Mouse (Mus musculus): Measurements from ENCODE around the gene Mpp2. TPM values are rescaled to one million over a fixed set of nuclear protein-coding genes. Genes with fewer than 3 reads are reported as not detected.
A peak's percentile ranks its signal among the peaks of the same experiment; 100 is the strongest.

Mpp2 gene
- polyA plus RNA-seq, 1 experiment: 147 TPM

DNA sequence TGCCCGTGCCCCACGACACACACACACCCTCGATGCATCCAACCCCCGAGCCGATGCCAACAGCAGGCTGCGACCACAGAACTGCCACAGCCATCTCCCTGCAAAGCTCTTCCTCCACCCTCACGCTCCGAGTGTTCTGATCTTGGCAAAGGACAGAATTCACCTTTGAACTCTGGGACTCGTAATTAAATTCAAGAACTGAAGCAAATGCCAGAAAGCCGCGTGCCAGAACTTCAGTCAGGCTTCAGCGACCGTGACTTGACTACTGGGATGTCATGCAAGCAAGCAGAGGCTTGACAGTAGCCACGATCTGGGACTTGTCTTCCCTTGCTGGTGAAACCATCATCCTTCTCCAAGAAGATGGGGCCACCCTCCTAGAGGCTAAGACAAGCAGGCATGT, 14.6 kb downstream of the Mpp2 start:
- DNase-seq (ENCODE audit: extremely low spot score in 1 of 2, low spot score in 1 of 2): no peak

DNA sequence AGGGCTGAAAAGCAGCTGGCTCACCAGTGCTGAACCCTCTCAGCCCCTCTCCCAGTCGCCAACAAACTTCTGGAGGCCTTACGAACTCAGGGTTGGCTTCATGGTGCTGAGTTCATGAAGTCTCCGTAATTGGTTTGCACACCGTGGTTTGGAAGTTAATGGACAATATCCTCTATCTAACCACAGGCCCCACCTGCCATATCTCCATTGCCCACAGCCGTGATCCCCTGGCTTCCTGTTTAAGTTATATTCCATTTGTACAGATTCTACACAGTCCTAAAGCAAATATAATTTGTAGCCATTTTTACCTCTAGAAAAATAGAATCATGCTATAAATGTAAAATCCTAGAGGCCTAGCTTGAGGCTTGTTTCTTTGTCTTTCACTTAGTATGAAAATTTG, 15.6 kb downstream of the Mpp2 start:
- no peak for DNase-seq (ENCODE audit: extremely low spot score in 1 of 2, low spot score in 1 of 2)

- no peak for DNase-seq (ENCODE audit: extremely low spot score in 1 of 2, low spot score in 1 of 2)
Measured at GRCm38 (mm10) chr11:102070426-102070825, 17.9 kb downstream of the Mpp2 start.

DNA sequence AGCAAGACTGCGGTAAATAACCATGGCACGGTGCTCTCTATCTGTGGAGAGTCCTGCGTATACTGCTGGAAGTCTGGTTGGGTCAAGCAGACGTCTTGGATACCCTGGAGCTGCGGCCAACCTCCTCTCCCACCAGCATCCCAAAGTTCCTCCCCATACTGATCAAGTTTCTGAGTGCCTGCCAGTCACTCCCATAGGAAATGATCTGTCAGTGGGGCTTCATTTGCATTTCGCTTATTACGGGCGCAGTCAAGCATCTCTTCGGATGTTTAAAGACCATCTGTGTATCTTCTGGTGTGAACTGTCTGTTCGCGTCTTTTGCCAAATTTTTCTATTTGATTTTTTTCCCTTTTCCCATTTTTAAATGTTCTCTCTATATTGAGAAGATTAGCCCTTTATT, 18.7 kb downstream of the Mpp2 start:
- DNase-seq (ENCODE audit: extremely low spot score in 1 of 2, low spot score in 1 of 2): peak in 1 of 2 experiments; percentile 34

DNA sequence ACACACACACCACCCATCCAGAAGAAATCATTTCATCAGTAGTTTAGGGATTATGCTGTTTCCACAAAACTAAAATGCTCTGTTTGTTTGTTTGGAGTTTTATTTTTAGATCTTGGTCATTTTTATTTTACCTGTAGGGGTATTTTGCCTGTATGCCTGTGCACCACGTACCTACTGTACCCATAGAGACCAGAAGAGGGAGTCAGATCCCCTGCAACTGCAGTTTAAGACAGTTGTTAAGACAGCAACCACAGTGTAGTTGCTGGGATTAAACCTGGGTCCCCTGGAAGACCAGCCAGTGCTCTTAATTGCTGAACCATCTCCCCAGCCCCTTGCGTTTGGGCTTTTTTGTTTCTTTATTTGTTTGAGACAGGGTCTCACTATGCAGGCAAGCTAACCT, 19.3 kb downstream of the Mpp2 start:
- peak in 1 of 2 experiments; percentile 33 for DNase-seq (ENCODE audit: extremely low spot score in 1 of 2, low spot score in 1 of 2)

- DNase-seq (ENCODE audit: extremely low spot score in 1 of 2, low spot score in 1 of 2): no peak
Measured at GRCm38 (mm10) chr11:102063076-102063475, 25.2 kb downstream of the Mpp2 start.

- no peak for DNase-seq (ENCODE audit: extremely low spot score in 1 of 2, low spot score in 1 of 2)
Measured at GRCm38 (mm10) chr11:102061941-102062473, 26.3 kb downstream of the Mpp2 start.

DNA sequence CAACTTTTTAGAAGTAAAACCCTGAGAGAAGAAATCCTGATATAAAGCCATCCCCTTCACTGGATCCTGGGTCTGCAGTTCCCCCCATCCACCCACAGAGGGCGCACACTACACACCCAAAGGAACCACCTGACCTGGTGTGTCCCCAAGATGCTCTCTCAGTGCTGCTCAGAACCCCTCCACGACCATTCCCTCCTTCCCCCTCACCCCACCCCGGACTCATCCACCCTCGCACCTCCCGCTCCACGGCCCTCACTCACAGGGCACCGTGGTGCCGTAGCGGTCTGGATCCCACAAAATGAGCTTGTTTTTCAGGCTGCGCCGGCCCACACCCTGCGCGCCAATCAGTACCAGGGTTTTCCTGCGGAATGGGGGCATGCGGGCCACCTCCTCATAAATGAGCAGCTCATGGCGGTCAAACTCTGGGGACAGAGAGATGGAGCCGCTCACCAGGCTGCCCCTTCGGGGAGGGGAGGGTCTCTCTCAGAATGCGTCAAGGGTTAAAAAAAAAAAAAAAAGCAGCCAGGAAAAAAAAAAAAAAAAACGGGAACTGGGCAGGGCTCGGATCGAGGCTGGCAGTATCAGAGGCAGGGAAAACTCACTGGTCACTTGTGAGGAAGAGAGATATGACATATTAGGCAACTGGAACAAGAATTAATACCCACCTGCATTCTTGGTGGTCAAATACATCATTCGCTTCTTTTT, 26.9 kb downstream of the Mpp2 start:
- DNase-seq (ENCODE audit: extremely low spot score in 1 of 2, low spot score in 1 of 2): peak; percentile 70 to 91

DNA sequence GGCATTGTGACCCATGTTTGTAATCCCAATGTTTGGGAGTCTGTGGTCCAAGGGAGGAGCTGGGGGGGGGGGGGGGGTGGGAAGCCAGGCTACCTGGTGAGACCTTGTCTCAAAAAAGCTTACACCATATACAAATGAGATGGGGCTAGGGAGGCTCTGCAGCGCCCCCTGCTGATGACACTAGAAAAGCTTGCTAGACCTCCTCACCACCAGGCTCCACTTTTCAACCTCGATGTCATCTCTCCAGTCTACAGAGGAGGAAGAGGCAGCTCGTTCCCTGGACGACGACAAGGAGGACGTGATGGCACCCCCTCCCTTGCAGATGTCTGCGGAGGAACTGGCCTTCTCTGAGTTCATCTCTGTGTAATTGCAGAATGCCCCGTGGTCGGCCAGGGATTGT, 34.5 kb downstream of the Mpp2 start:
- DNase-seq (ENCODE audit: extremely low spot score in 1 of 2, low spot score in 1 of 2): peak in 1 of 2 experiments; percentile 72

DNA sequence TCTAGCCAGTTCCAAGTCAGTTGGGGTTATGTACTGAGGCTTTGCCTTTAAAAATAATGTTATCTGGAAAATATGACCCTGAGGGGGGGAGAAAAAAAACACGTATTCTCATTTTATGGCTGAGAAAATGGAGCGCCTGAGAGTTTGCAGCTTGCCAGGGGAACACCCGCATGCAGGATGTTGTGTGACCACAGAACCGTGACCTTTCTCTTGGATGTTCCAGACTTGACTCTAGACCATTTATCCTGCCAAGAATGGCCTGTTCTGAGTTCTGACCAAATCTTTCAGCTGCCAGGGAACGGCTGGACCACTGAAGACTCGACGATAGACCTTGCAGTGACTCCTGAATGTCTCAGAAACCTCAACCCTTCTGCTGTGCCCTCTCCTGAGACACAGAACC, 35.1 kb downstream of the Mpp2 start:
- no peak for DNase-seq (ENCODE audit: extremely low spot score in 1 of 2, low spot score in 1 of 2)

- DNase-seq (ENCODE audit: extremely low spot score in 1 of 2, low spot score in 1 of 2): no peak
Measured at GRCm38 (mm10) chr11:102052697-102053096, 35.6 kb downstream of the Mpp2 start.

DNA sequence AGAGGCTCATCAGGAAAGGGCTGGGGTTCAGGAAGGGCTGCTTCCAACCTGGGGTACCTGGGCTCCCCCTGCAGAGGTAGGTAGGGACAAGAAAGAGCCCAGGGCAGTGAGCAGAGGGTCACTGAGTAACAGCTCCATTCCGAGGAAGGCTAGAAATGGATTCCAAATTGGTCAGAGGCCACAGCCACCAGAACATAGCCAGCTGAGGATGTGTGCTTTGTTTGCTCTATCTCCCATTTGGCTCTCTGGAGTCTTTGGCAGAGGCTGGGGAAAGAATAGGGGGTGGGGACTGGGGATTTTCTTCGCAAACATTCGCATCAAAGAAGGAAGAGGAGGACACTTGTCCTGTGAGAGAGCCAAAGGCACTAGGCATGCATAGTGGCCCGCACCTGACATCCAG, 36.4 kb downstream of the Mpp2 start:
- DNase-seq (ENCODE audit: extremely low spot score in 1 of 2, low spot score in 1 of 2): no peak

DNA sequence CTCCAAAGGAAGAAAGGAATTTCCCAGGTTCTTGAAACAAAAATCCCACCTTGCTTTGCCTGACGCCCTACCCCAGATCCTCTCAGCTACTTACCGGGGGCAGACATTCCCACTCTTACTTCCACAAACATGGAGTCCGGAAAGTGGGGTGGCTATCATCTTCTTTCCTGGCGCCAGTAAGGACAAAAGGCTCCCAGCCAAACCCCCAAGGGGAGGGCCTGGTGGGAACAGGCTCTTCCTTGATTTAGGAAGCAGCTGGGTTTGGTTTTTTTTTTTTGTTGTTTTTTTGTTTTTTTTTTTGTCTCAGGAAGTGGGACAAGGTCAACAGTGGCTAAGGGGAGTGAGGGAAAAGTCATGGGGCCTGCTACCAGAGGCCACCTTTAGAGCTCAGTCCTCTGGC, 36.8 kb downstream of the Mpp2 start:
- DNase-seq (ENCODE audit: extremely low spot score in 1 of 2, low spot score in 1 of 2): no peak

GRCm38 (mm10) chr11:102049875-102050482, 38.3 kb downstream of the Mpp2 start:
- no peak for DNase-seq (ENCODE audit: extremely low spot score in 1 of 2, low spot score in 1 of 2)

DNA sequence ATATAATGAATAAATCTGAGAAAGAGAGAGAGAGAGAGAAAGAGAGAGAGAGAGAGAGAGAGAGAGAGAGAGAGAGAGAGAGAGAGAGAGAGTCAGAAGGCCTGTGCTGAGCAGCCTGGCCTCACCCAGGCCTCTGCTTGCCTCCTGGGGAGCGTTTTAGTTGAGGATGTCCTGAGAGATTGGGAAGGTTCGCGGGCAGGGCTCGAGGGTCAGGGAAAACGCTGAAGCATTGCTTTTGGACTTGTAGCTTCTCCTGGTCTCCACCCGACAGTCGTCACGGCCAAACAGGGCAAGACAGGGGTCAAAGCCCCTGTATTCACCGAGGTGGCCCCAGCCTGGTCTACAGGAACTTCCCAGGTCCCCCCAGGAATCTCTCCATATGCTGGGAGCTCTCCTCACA, 41.7 kb downstream of the Mpp2 start:
- no peak for DNase-seq (ENCODE audit: extremely low spot score in 1 of 2, low spot score in 1 of 2)

DNA sequence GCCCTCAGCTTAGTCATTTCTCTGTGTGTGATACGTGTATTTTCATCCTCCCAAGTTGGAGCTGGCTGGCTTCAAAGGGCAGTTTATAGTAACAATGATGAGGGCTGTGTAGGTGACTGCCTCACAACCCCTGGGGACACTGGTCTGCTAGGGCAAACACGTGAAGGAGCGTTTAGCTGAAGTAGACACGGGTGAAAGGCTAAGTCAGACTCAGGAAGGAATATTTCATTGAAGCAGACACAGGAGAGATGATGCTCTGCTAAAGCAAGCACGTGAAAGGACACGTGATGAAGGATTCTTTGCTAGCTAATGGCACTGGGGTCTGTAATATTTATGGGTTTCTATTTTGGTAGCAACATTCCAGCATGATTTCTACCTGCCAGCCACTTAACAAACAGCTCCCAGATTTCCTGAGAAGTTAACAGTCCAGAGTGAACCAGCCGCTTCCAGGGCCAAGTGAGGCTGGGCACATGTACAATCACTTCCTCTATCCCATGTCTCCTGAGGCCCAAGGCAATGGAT, 43.6 kb downstream of the Mpp2 start:
- DNase-seq (ENCODE audit: extremely low spot score in 1 of 2, low spot score in 1 of 2): no peak

DNA sequence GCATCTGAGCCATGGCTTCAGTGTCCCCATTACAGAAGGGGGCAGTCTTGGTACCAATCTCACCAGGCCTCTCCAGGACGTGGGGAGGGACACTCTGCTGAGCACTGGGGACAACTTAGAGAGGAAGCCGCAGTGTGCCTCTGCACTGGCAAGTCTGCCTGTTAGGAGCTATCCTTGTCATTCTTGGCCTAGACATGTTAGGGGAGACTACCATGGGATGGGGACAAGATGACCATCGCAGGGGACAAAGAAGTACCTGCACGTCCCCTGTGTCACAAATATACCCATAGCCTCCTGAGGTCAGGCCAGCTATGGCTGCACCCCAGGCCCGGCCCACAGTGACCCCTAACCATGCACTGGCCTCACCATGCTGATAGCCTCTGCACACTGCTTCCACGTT, 44.9 kb downstream of the Mpp2 start:
- DNase-seq (ENCODE audit: extremely low spot score in 1 of 2, low spot score in 1 of 2): no peak

- no peak for DNase-seq (ENCODE audit: extremely low spot score in 1 of 2, low spot score in 1 of 2)
Measured at GRCm38 (mm10) chr11:102042971-102043370, 45.3 kb downstream of the Mpp2 start.

GRCm38 (mm10) chr11:102041350-102041949, 46.9 kb downstream of the Mpp2 start, which contains the start of gene Cd300lg:
Gene Cd300lg (plus strand): TSS chr11:102041509.
- no peak for DNase-seq (ENCODE audit: extremely low spot score in 1 of 2, low spot score in 1 of 2)

DNA sequence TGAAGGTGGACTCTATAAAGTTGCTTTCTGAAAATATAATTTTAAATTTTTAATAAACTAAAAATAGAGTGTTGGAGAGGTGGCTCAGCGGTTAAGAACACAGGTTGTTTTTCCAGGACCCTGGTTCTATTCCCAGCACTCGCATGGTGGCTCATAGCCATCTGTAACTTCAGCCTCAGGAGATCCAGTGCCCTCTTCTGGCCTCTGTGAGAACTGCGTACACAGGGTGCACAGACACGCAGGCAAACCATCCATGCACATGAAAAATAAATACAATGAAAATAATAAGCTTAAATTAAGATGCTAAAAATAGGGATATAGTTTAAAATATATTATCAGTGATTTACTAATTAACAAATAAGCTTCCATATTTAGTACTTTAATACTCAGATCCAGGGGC, 47.7 kb downstream of the Mpp2 start:
- DNase-seq (ENCODE audit: extremely low spot score in 1 of 2, low spot score in 1 of 2): no peak

- DNase-seq (ENCODE audit: extremely low spot score in 1 of 2, low spot score in 1 of 2): peak in 1 of 2 experiments; percentile 85
Measured at GRCm38 (mm10) chr11:102040138-102040524, 48.2 kb downstream of the Mpp2 start.

Measured in frontal cortex, adult 2 months (tissue).